In genomic region chr3:135411824-135412223, GRCm38 (mm10) we compare ENCODE assay signal across 13 mouse cellular contexts. TPM values are rescaled to one million over a fixed set of nuclear protein-coding genes. Genes with fewer than 3 reads are reported as not detected.
DNase-seq lines count a peak whose midpoint lies in the region; ATAC-seq lines count a peak whose summit lies in the region.
"Had no signal": no experiment of that assay in that cellular context is flagged by ENCODE, and none has a peak within 500 bp of the region (broad histone marks: within the 10 kb centered on the region; RNA-seq: fewer than 3 reads in every experiment).

No protein-coding gene starts in this region.

- ATAC-seq in midbrain, embryonic 11.5 days (ENCODE audit: low FRiP score) = peak; percentile 76
- ATAC-seq in midbrain, embryonic 15.5 days (replicated peaks) = no peak
- ATAC-seq in heart, embryonic 14.5 days (ENCODE audit: insufficient number of reproducible peaks, insufficient read depth, low FRiP score, low read depth) = peak; percentile 78; the same call in 1 of the 2 replicates
- ATAC-seq in neural tube, embryonic 11.5 days (ENCODE audit: insufficient read depth, low FRiP score, low TSS enrichment) = peak; percentile 65
- ATAC-seq: activated CD4-positive, CD25-positive, alpha-beta regulatory T cell, adult 4 months had no signal

- no peak overlapping the region for H3K9ac ChIP-seq in midbrain, embryonic 11.5 days (ENCODE audit: low read length)
- H3K9ac ChIP-seq in midbrain, embryonic 15.5 days = no peak overlapping the region
- no peak overlapping the region for H3K9ac ChIP-seq in heart, embryonic 14.5 days (ENCODE audit: low read length)
- no peak overlapping the region for H3K9ac ChIP-seq in neural tube, embryonic 11.5 days (ENCODE audit: low read length)
- H3K9ac ChIP-seq: liver, embryonic 15.5 days had no signal

- no peak overlapping the region for H3K4me2 ChIP-seq in midbrain, embryonic 11.5 days
- H3K4me2 ChIP-seq in midbrain, embryonic 15.5 days = no peak overlapping the region
- peak overlapping the region; percentile 45 for H3K4me2 ChIP-seq in heart, embryonic 14.5 days (ENCODE audit: low read length)
- no peak overlapping the region for H3K4me2 ChIP-seq in neural tube, embryonic 11.5 days (ENCODE audit: low read depth)
- H3K4me2 ChIP-seq: liver, embryonic 15.5 days had no signal

- H3K27me3 ChIP-seq in midbrain, embryonic 11.5 days (ENCODE audit: control insufficient read depth, insufficient read depth, low read length) = no peaks in the 10 kb centered on the region
- no peaks in the 10 kb centered on the region for H3K27me3 ChIP-seq in midbrain, embryonic 15.5 days (replicated peaks)
- no peaks in the 10 kb centered on the region for H3K27me3 ChIP-seq in heart, embryonic 14.5 days (ENCODE audit: control insufficient read depth, insufficient read depth, low read length)
- H3K27me3 ChIP-seq in neural tube, embryonic 11.5 days (ENCODE audit: control insufficient read depth, insufficient read depth, low read length) = no peaks in the 10 kb centered on the region
- H3K27me3 ChIP-seq: liver, embryonic 15.5 days had no signal

- H3K4me1 ChIP-seq in midbrain, embryonic 11.5 days (ENCODE audit: control insufficient read depth, insufficient read depth, low read length) = peaks cover 6% of the 10 kb centered on the region; the same call in 1 of the 2 replicates
- 0 out of 2 replicates have a peak, but pooled peaks cover 5% of the 10 kb centered on the region for H3K4me1 ChIP-seq in midbrain, embryonic 15.5 days
- H3K4me1 ChIP-seq in heart, embryonic 14.5 days (ENCODE audit: control insufficient read depth in 2 of 2, insufficient read depth in 2 of 2, low read length in 2 of 2) = peaks cover 9 to 32% of the 10 kb centered on the region in 2 experiments
- H3K4me1 ChIP-seq in neural tube, embryonic 11.5 days (ENCODE audit: control insufficient read depth, insufficient read depth, low read length) = peaks cover 5% of the 10 kb centered on the region; the same call in 1 of the 2 replicates
- H3K4me1 ChIP-seq: liver, embryonic 15.5 days had no signal

- H3K36me3 ChIP-seq in midbrain, embryonic 11.5 days (ENCODE audit: control insufficient read depth, insufficient read depth, low read length) = peaks cover 4% of the 10 kb centered on the region; the same call in 1 of the 2 replicates
- peaks cover 5% of the 10 kb centered on the region; the same call in 1 of the 2 replicates for H3K36me3 ChIP-seq in midbrain, embryonic 15.5 days (replicated peaks)
- H3K36me3 ChIP-seq in heart, embryonic 14.5 days (ENCODE audit: control insufficient read depth, insufficient read depth, low read length) = peaks cover 36% of the 10 kb centered on the region
- H3K36me3 ChIP-seq in neural tube, embryonic 11.5 days (ENCODE audit: control insufficient read depth, insufficient read depth, low read length) = 0 out of 2 replicates have a peak, but pooled peaks cover 6% of the 10 kb centered on the region

- H3K9me3 ChIP-seq in midbrain, embryonic 11.5 days (ENCODE audit: control insufficient read depth, low read length) = no peaks in the 10 kb centered on the region; the same call in 1 of the 2 replicates
- no peaks in the 10 kb centered on the region for H3K9me3 ChIP-seq in midbrain, embryonic 15.5 days
- 0 out of 2 replicates have a peak, but pooled peaks cover 5% of the 10 kb centered on the region for H3K9me3 ChIP-seq in heart, embryonic 14.5 days (ENCODE audit: control insufficient read depth, low read length)
- no peaks in the 10 kb centered on the region for H3K9me3 ChIP-seq in neural tube, embryonic 11.5 days (ENCODE audit: control insufficient read depth, low read length)
- H3K9me3 ChIP-seq: liver, embryonic 15.5 days had no signal

- no peak overlapping the region for H3K4me3 ChIP-seq in midbrain, embryonic 11.5 days (ENCODE audit: low read depth, low read length)
- no peak overlapping the region for H3K4me3 ChIP-seq in midbrain, embryonic 15.5 days
- no peak overlapping the region for H3K4me3 ChIP-seq in heart, embryonic 14.5 days (ENCODE audit: control insufficient read depth in 1 of 2, insufficient read depth in 1 of 2, low read depth in 1 of 2, low read length in 2 of 2)
- H3K4me3 ChIP-seq in neural tube, embryonic 11.5 days (ENCODE audit: low read depth, low read length) = no peak overlapping the region
- H3K4me3 ChIP-seq: liver, embryonic 15.5 days had no signal

- 45% methylated on average over 9 of the region's 9 CpGs for WGBS in midbrain, embryonic 11.5 days
- 44% methylated on average over 9 of the region's 9 CpGs for WGBS in midbrain, embryonic 15.5 days
- WGBS in heart, embryonic 14.5 days = 14% methylated on average over 9 of the region's 9 CpGs
- 53% methylated on average over 9 of the region's 9 CpGs for WGBS in neural tube, embryonic 11.5 days

- H3K27ac ChIP-seq in midbrain, embryonic 11.5 days (ENCODE audit: low read depth, low read length) = no peak overlapping the region
- no peak overlapping the region for H3K27ac ChIP-seq in midbrain, embryonic 15.5 days
- H3K27ac ChIP-seq in heart, embryonic 14.5 days (replicated peaks in 1 of 2; ENCODE audit: control insufficient read depth in 1 of 2, insufficient read depth in 1 of 2, low read depth in 2 of 2, low read length in 2 of 2) = no peak overlapping the region; a peak in 1 of 4 replicates
- H3K27ac ChIP-seq in neural tube, embryonic 11.5 days (ENCODE audit: low read depth, low read length) = no peak overlapping the region
- H3K27ac ChIP-seq: liver, embryonic 15.5 days had no signal

- DNase-seq in midbrain, embryonic 11.5 days (ENCODE audit: low spot score, missing footprints) = peak; percentile 81
- peak; percentile 36 for DNase-seq in embryo, embryonic 9.5 days (ENCODE audit: extremely low spot score)
- DNase-seq in neural tube, embryonic 11.5 days (ENCODE audit: low spot score) = peak; percentile 53
- DNase-seq in right cerebral cortex, adult 2 months (ENCODE audit: low spot score in 2 of 2) = no peak
- no peak for DNase-seq in gastrocnemius, adult 8-10 months (ENCODE audit: low spot score in 2 of 2)
- DNase-seq: cerebellum, adult 11 months; kidney, adult 2 months; right cerebral cortex, adult 18-20 months; thymus, postnatal 25 days had no signal

RNA-seq across cellular contexts. Expression of gene Cisd2, which starts 11.9 kb away (rescaled TPM):
- 85.5 and 90.0 TPM in 2 replicates for polyA plus RNA-seq in midbrain, embryonic 11.5 days (2014; fragmentation: Nextera tagmentation; extraction: Ambion mirVana)
- polyA plus RNA-seq in midbrain, embryonic 15.5 days (2015; fragmentation: Nextera tagmentation; extraction: Ambion mirVana) = 67.2 and 72.0 TPM in 2 replicates
- 47.2 and 49.8 TPM in 2 replicates for polyA plus RNA-seq in heart, embryonic 14.5 days (2014; fragmentation: Nextera tagmentation; extraction: Ambion mirVana)
- 66.5 and 72.8 TPM in 2 replicates for polyA plus RNA-seq in neural tube, embryonic 11.5 days (2014; fragmentation: Nextera tagmentation; extraction: Ambion mirVana)
- 10 to 100 TPM; 29.1 to 33.4 (median 31.5) TPM for total RNA-seq in gastrocnemius, adult 8-10 months (2022)

RNA-seq across cellular contexts. Expression of gene Ube2d3, which starts 26.1 kb away (rescaled TPM):
- 693 and 733 TPM in 2 replicates for polyA plus RNA-seq in midbrain, embryonic 11.5 days (2014; fragmentation: Nextera tagmentation; extraction: Ambion mirVana)
- 329 and 339 TPM in 2 replicates for polyA plus RNA-seq in midbrain, embryonic 15.5 days (2015; fragmentation: Nextera tagmentation; extraction: Ambion mirVana)
- 476 and 485 TPM in 2 replicates for polyA plus RNA-seq in heart, embryonic 14.5 days (2014; fragmentation: Nextera tagmentation; extraction: Ambion mirVana)
- 642 and 652 TPM in 2 replicates for polyA plus RNA-seq in neural tube, embryonic 11.5 days (2014; fragmentation: Nextera tagmentation; extraction: Ambion mirVana)
- total RNA-seq in gastrocnemius, adult 8-10 months (2022) = 100 to 1,000 TPM; 303 to 346 (median 323) TPM

Comparison
In these comparisons a context has a peak if more than half of its experiments do, and no peak if none do; other contexts are left out.
1. DNase-seq: peak in midbrain, embryonic 11.5 days (single experiment), embryo, embryonic 9.5 days (single experiment) and neural tube, embryonic 11.5 days (single experiment); none in right cerebral cortex, adult 2 months (0 of 2) and gastrocnemius, adult 8-10 months (0 of 2).